Mouse (Mus musculus) left cerebral cortex, postnatal 14 days (tissue): ENCODE measurements around the gene Frmpd2. TPM values are rescaled to one million over a fixed set of nuclear protein-coding genes. Genes with fewer than 3 reads are reported as not detected.
"Not testable (repeated sequence)": the region's sequence is repeated elsewhere in the genome, so short reads cannot be mapped to it uniquely, and the experiment has no call there.

Experiments used
- DNase-seq, 2 experiments: peaks; one replicate each; pipeline ENCODE4 v3.0.0; 2021 to 2022; ENCODE audit warnings: low spot score in 2 of 2, mixed read lengths in 1 of 2
- intact Hi-C: fragments of 180-260 bp; cut with DNase I; formaldehyde crosslinking; loops from one replicate; pipeline ENCODE4 v1.15.1; 2025
- long read RNA-seq, 2 experiments: library from polyadenylated mRNA; stranded (forward); transcript quantifications; one replicate each; pipeline ENCODE4 v2.0.0; 2021
- total RNA-seq, 2 experiments: library from RNA; stranded (reverse); gene quantifications; 2 replicates each; pipeline ENCODE4 v1.2.3; 2021

Gene Frmpd2
- total RNA-seq = 1 to 10 TPM; 1.2 to 1.6 TPM
- long read RNA-seq, experiment 1 = 0 reads
- long read RNA-seq, experiment 2, partial matches to known transcripts = 1 of 1 reads
- long read RNA-seq, experiment 2, other reads (novel, unspliced or antisense) = 0 of 1 reads

GRCm38 (mm10) chr14:33471331-33471730 lies at the start of gene Frmpd2:
TSS of gene Frmpd2 (plus strand) at chr14:33471696.
- intact Hi-C loops = no loop called here
- DNase-seq = no peak

- intact Hi-C loops = no loop called here
- no peak for DNase-seq
Observed at GRCm38 (mm10) chr14:33423003-33423402, 48.5 kb upstream of the Frmpd2 start.

- DNase-seq = no peak
- intact Hi-C loops = no loop called here
Observed at GRCm38 (mm10) chr14:33424124-33424523, 47.4 kb upstream of the Frmpd2 start.

- intact Hi-C loops, DNase-seq: not testable (repeated sequence)
Observed at GRCm38 (mm10) chr14:33432485-33432884, 39.0 kb upstream of the Frmpd2 start.

- no peak for DNase-seq
- intact Hi-C loops = no loop called here
Observed at GRCm38 (mm10) chr14:33443780-33444179, 27.7 kb upstream of the Frmpd2 start.

DNA sequence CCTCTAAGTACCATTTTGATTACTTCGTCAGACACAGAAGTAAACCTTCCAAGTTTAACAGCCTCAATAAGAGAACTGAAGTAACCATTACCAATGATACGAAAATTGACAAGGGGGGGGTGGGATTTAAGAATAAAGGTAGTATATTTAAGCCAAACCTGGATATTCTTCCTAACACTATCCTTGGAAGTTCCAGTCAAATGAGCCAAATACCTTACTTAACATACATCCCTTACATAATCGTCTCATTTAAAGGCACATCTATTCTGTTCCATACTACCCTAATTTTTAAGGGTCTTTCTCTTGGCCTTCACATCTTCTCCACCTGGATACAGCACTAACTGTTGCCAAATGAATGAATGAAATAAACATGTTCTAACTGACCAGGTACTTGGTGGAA lies 25.5 kb upstream of the Frmpd2 start:
- intact Hi-C loops = loop anchor here (5.0 kb wide), 1 partner anchor 86 kb away; no protein-coding TSS in a partner anchor
- no peak for DNase-seq

GRCm38 (mm10) chr14:33446561-33447023 lies 24.9 kb upstream of the Frmpd2 start:
- peak in 1 of 2 experiments; percentile 47 for DNase-seq
- intact Hi-C loops = loop anchor here (5.0 kb wide), 1 partner anchor 86 kb away; no protein-coding TSS in a partner anchor

DNA sequence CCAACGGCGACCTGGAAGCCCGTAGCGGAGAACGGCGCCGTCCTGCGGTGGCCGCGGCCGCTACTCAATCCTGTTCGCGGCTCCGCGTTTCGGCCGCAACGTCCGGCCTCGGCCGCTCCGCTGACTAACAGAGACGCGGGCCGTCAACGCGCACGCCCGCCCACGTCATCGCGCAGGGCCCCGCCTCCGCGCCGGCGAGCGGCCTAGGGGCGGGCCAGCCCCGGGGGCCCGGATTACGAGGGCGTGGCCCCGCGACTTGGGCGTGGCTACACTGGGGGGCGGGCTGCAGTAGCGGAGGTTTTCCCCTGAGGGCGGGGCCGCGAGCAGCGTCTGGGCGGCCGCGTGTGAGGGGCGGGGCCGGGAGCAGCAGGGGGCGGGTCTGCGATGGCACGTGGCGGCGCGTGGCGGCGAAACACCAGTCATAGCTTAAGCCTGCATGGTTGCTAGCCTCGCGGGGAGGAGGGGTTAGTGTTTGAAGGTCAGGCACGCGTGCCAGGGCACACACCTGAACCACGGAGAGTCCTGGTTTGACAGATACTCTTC lies 24.4 kb upstream of the Frmpd2 start, which contains the start of gene Mapk8:
Gene Mapk8 (minus strand): TSS at position 132 of the 543 bp plus-strand sequence.
- DNase-seq = peak; percentile 97
- intact Hi-C loops = loop anchor here (5.0 kb wide), 1 partner anchor 85 kb away; no protein-coding TSS in a partner anchor

DNA sequence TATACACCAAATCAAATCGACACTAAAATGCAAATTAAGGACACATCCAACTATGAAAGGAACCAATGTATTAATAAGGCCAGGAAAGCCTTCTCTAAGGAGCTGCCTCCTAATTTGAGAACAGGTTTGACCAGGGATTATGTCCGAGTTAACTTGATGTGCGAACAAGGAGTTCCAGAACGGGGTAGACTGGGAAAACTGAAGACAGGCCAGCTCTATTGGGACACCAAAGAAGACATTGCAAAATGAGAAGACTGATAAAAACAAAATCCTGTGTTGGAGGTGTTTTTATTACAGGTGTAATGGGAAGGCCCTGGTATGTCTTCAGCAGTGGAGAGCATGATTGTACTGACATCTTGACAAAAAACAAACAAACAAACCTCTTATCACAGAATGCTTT lies 23.2 kb upstream of the Frmpd2 start:
- intact Hi-C loops = loop anchor here (5.0 kb wide), 1 partner anchor 84 kb away; no protein-coding TSS in a partner anchor
- DNase-seq = no peak

- intact Hi-C loops = loop anchor here (5.0 kb wide), 1 partner anchor 83 kb away; no protein-coding TSS in a partner anchor
- DNase-seq = no peak
Observed at GRCm38 (mm10) chr14:33449296-33449840, 22.1 kb upstream of the Frmpd2 start.

GRCm38 (mm10) chr14:33450331-33450730 lies 21.2 kb upstream of the Frmpd2 start:
- intact Hi-C loops = no loop called here
- DNase-seq = no peak

DNA sequence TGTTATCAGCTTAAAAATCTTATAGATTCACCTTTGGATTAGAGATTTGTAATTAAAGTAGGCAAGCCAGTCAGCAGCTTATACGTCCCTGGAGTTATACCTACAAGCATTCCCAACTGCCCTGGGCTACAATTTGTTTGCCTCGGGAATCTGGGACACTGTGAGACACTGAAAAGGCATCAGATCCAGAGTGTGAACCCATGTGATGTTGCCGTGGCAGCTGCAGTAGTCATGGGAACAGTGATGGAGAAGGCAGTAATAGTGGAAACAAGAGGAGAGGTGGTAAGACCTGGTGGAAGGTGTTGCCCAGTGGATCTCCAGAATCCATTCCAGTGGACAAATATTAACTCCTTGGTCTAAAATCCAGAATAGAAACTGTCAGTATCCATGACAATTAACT lies 7.8 kb upstream of the Frmpd2 start:
- intact Hi-C loops = no loop called here
- peak in 1 of 2 experiments; percentile 42 for DNase-seq

GRCm38 (mm10) chr14:33467766-33468165 lies 3.7 kb upstream of the Frmpd2 start:
- intact Hi-C loops = no loop called here
- no peak for DNase-seq

DNA sequence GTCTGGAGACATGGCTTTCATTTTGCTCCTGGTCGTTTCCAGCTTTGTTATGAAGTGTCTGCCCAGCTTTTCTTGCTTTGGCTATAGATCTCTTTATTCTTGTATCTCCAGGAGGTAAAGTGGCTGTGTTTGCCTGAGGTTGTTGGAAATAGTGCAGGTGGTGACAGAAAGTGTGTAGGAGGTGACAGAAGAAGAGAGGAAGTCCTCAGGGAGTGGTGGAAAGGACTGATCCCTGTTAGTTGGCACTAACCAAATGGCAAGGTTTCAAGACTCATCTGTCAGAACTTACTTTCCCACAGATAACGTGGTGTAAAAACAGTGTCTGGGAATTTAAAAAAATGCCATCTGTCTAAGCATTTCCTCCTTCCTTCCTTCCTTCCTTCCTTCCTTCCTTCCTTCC lies 3.0 kb downstream of the Frmpd2 start:
- intact Hi-C loops = no loop called here
- peak; percentile 19 to 49 for DNase-seq

GRCm38 (mm10) chr14:33476094-33476760 lies 4.7 kb downstream of the Frmpd2 start:
- peak in 1 of 2 experiments; percentile 20 for DNase-seq
- intact Hi-C loops = no loop called here

GRCm38 (mm10) chr14:33481991-33482390 lies 10.5 kb downstream of the Frmpd2 start:
- DNase-seq = no peak
- intact Hi-C loops = no loop called here

- intact Hi-C loops = no loop called here
Observed at GRCm38 (mm10) chr14:33487805-33488550, 16.5 kb downstream of the Frmpd2 start.

DNA sequence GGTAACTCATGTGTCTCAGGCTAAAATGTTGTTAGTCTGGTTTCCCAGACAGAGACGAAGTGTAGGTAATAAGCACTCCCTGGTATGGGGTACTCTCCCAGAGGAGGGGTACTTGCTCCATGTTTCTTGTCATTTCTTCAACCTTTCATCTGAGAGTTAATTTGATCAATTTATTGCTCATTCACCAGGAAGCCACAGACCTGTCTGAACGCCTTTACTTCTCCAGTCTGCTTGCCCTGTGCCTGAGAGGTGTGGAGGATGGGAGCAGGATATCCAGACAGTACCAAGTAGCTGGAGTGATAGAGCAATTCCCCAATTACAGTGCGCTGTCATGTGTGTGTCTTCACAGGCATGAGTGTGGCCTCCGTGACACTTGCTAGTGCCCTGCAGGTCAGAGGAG lies 23.7 kb downstream of the Frmpd2 start:
- DNase-seq = no peak
- intact Hi-C loops = no loop called here

More at GRCm38 (mm10) chr14:33487805-33488550, 16.5 kb downstream of the Frmpd2 start:
- peak; percentile 31 to 51 for DNase-seq

DNA sequence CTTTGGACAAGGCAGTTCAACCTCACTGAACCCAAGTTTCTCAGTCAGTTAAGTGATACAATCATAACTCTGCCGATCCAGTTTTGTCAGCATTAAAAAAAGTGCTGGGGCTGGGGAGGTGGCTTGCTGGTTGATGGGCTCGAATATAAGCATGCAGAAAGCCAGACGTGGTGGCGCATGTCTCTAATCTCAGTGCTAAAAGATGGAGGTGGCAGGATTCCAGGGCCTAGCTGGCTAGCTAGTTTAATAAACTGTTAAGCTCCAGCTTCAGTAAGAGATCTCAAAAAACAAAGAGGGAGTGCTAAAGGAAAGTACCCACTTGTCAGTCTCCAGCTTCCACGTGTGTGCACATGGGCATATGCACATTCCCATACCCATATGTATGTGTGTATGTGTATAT lies 25.9 kb downstream of the Frmpd2 start:
- peak in 1 of 2 experiments; percentile 27 for DNase-seq
- intact Hi-C loops = no loop called here
